Mouse (Mus musculus): ENCODE data around the gene Vgll1.

GRCm38 (mm10) chrX:57043869-57044268 lies 44.0 kb upstream of the Vgll1 start:
- TF ChIP-seq EP300 (optimal IDR thresholded peaks at IDR 0.05) (no peak), CTCF (IDR thresholded peaks at IDR 0.05; ENCODE audit: low read depth) (0 out of 2 replicates have a peak, but pooled peaks have one; percentile 12)

Data from stomach, postnatal 0 days (tissue).